ENCODE assay signal across 19 mouse cellular contexts in genomic region chr13:9995852-9996251, GRCm38 (mm10).
"Had no signal": no experiment of that assay in that cellular context is flagged by ENCODE, and none has a peak within 500 bp of the region (broad histone marks: within the 10 kb centered on the region; RNA-seq: fewer than 3 reads in every experiment).

No protein-coding gene starts in this region.

- H3K9ac ChIP-seq: liver, embryonic 15.5 days; liver, postnatal 0 days; lung, embryonic 15.5 days; midbrain, embryonic 13.5 days; midbrain, embryonic 15.5 days; neural tube, embryonic 12.5 days; stomach, embryonic 15.5 days had no signal

- H3K4me1 ChIP-seq: liver, embryonic 15.5 days; lung, embryonic 15.5 days; megakaryocyte, embryonic 14.5 days; midbrain, embryonic 10.5 days; midbrain, embryonic 13.5 days; midbrain, embryonic 15.5 days; neural tube, embryonic 12.5 days; stomach, embryonic 15.5 days had no signal

- H3K27me3 ChIP-seq: liver, embryonic 15.5 days; lung, embryonic 15.5 days; megakaryocyte, embryonic 14.5 days; midbrain, embryonic 13.5 days; midbrain, embryonic 15.5 days; neural tube, embryonic 12.5 days; stomach, embryonic 15.5 days had no signal

- H3K27ac ChIP-seq: liver, embryonic 15.5 days; lung, embryonic 15.5 days; macrophage; midbrain, embryonic 10.5 days; midbrain, embryonic 13.5 days; midbrain, embryonic 15.5 days; neural tube, embryonic 12.5 days; stomach, embryonic 15.5 days; stomach, postnatal 0 days had no signal

- H3K36me3 ChIP-seq: liver, embryonic 15.5 days; lung, embryonic 15.5 days; midbrain, embryonic 10.5 days; midbrain, embryonic 13.5 days; midbrain, embryonic 15.5 days; neural tube, embryonic 12.5 days; stomach, embryonic 15.5 days had no signal

- ATAC-seq: liver, postnatal 0 days; lung, postnatal 0 days; midbrain, embryonic 13.5 days; midbrain, embryonic 15.5 days had no signal

- DNase-seq: liver, postnatal 0 days; lung, adult 2 months; lung, postnatal 14 days; lung, postnatal 36 days; right cerebral cortex, postnatal 14 days; thymus, adult 2 months; thymus, postnatal 25 days; thymus, postnatal 4 days had no signal

- H3K4me2 ChIP-seq: liver, embryonic 15.5 days; lung, embryonic 15.5 days; midbrain, embryonic 13.5 days; midbrain, embryonic 15.5 days; neural tube, embryonic 12.5 days; stomach, embryonic 15.5 days had no signal

- H3K9me3 ChIP-seq: liver, embryonic 15.5 days; lung, embryonic 15.5 days; megakaryocyte, embryonic 14.5 days; midbrain, embryonic 10.5 days; midbrain, embryonic 13.5 days; midbrain, embryonic 15.5 days; neural tube, embryonic 12.5 days; stomach, embryonic 15.5 days had no signal

- H3K4me3 ChIP-seq: liver, embryonic 15.5 days; lung, embryonic 15.5 days; megakaryocyte, embryonic 14.5 days; midbrain, embryonic 10.5 days; midbrain, embryonic 13.5 days; midbrain, embryonic 15.5 days; neural tube, embryonic 12.5 days; stomach, embryonic 15.5 days had no signal
